Mouse (Mus musculus) heart, embryonic 15.5 days (tissue): Measurements from ENCODE around the gene Creb3. TPM values are rescaled to one million over a fixed set of nuclear protein-coding genes. Genes with fewer than 3 reads are reported as not detected.
A peak's percentile ranks its signal among the peaks of the same experiment; 100 is the strongest.

Experiments
- ATAC-seq: fragments of 200-750 bp; cut with Nextera tagmentation; replicated peaks from 2 replicates; pipeline ENCODE4 v1.8.0; 2017; ENCODE audit warnings: low read depth, moderate TSS enrichment; ENCODE audit not compliant: insufficient number of reproducible peaks, insufficient read depth, low FRiP score
- H3K27ac ChIP-seq: fragments of 300-500 bp; sonication (generic); 2 replicates; pipeline ENCODE4 v1.5.1; 2015; ENCODE audit warnings: mild to moderate bottlenecking, inconsistent platforms
- H3K27me3 ChIP-seq: fragments of 300-500 bp; sonication (generic); 2 replicates; pipeline ENCODE4 v1.6.1; 2015; ENCODE audit warnings: inconsistent platforms
- H3K36me3 ChIP-seq: fragments of 300-500 bp; sonication (generic); 2 replicates; pipeline ENCODE4 v1.6.1; 2015; ENCODE audit warnings: mild to moderate bottlenecking, inconsistent platforms
- H3K4me1 ChIP-seq: fragments of 300-500 bp; sonication (generic); replicated peaks from 2 replicates; pipeline ENCODE4 v1.6.1; 2015; ENCODE audit warnings: inconsistent platforms
- H3K4me2 ChIP-seq: fragments of 300-500 bp; sonication (generic); 2 replicates; pipeline ENCODE4 v1.6.1; 2015; ENCODE audit warnings: inconsistent platforms, mild to moderate bottlenecking, moderate library complexity
- H3K4me3 ChIP-seq: fragments of 300-500 bp; sonication (generic); 2 replicates; pipeline ENCODE4 v1.5.1; 2015; ENCODE audit warnings: mild to moderate bottlenecking, inconsistent platforms
- H3K9ac ChIP-seq: fragments of 300-500 bp; sonication (generic); 2 replicates; pipeline ENCODE4 v1.6.1; 2015; ENCODE audit warnings: mild to moderate bottlenecking, inconsistent platforms
- H3K9me3 ChIP-seq: fragments of 300-500 bp; sonication (generic); replicated peaks from 2 replicates; pipeline ENCODE4 v1.6.1; 2016; ENCODE audit warnings: inconsistent platforms
- WGBS: fragments of 180-500 bp; shearing (Covaris S2); methylation state at CpG from one replicate; pipeline ENCODE4 v1.1.7; 2015; ENCODE audit warnings: mixed read lengths; 5-methylcytosine and 5-hydroxymethylcytosine counted together
- polyA plus RNA-seq: library from polyadenylated mRNA; unstranded; fragments of >200 nt; fragmentation: Nextera tagmentation; extraction: Ambion mirVana; gene quantifications from 2 replicates; pipeline ENCODE4 v1.2.1, GENCODE M21; 2015

Gene Creb3
- polyA plus RNA-seq, 1 experiment from 2014 or later = 53.1 TPM

GRCm38 (mm10) chr4:43558631-43559356 lies 3.3 kb upstream of the Creb3 start:
- H3K4me1 ChIP-seq = peaks cover 52% of the 10 kb centered on the region
- 10% methylated on average over 13 of the region's 13 CpGs for WGBS
- peak; percentile 34 for ATAC-seq

GRCm38 (mm10) chr4:43559519-43560242 lies 2.5 kb upstream of the Creb3 start:
- Histone ChIP-seq H3K9me3 (no peaks in the 10 kb centered on the region), H3K27me3 (no peaks in the 10 kb centered on the region), H3K9ac (peak overlapping the region; percentile 94), H3K4me2 (peak overlapping the region; percentile 78), H3K27ac (peak overlapping the region; percentile 99), H3K4me3 (peak overlapping the region; percentile 73), H3K36me3 (peaks cover 23% of the 10 kb centered on the region), H3K4me1 (peaks cover 57% of the 10 kb centered on the region)
- no peak for ATAC-seq
- WGBS = 42% methylated on average over 13 of the region's 13 CpGs

More at GRCm38 (mm10) chr4:43558631-43559356, 3.3 kb upstream of the Creb3 start:
- H3K27ac ChIP-seq = peak overlapping the region; percentile 99
- peak overlapping the region; percentile 94 for H3K9ac ChIP-seq
- peaks cover 31% of the 10 kb centered on the region for H3K36me3 ChIP-seq
- peak overlapping the region; percentile 29 for H3K4me3 ChIP-seq
- H3K4me2 ChIP-seq = peak overlapping the region; percentile 78
- no peaks in the 10 kb centered on the region for H3K27me3 ChIP-seq
- no peaks in the 10 kb centered on the region for H3K9me3 ChIP-seq

- no peaks in the 10 kb centered on the region for H3K9me3 ChIP-seq
- H3K4me3 ChIP-seq = peak overlapping the region; percentile 73
- WGBS = 7% methylated on average over 6 of the region's 6 CpGs
- no peak for ATAC-seq
- H3K9ac ChIP-seq = peak overlapping the region; percentile 94
- H3K36me3 ChIP-seq = peaks cover 23% of the 10 kb centered on the region
- H3K4me1 ChIP-seq = peaks cover 57% of the 10 kb centered on the region
- H3K27ac ChIP-seq = peak overlapping the region; percentile 99
- no peaks in the 10 kb centered on the region for H3K27me3 ChIP-seq
- H3K4me2 ChIP-seq = peak overlapping the region; percentile 78
Measured at GRCm38 (mm10) chr4:43560243-43560611, 1.9 kb upstream of the Creb3 start.

GRCm38 (mm10) chr4:43560976-43561375 lies 1.2 kb upstream of the Creb3 start:
- Histone ChIP-seq H3K36me3 (peaks cover 23% of the 10 kb centered on the region), H3K9ac (peak overlapping the region; percentile 94), H3K4me1 (peaks cover 57% of the 10 kb centered on the region), H3K4me2 (peak overlapping the region; percentile 78), H3K27me3 (no peaks in the 10 kb centered on the region), H3K4me3 (peak overlapping the region; percentile 73), H3K9me3 (no peaks in the 10 kb centered on the region), H3K27ac (peak overlapping the region; percentile 99)
- whole genome bisulfite sequencing = 9% methylated on average over 2 of the region's 2 CpGs
- no peak for ATAC-seq

GRCm38 (mm10) chr4:43561436-43561996 lies 616 bp upstream of the Creb3 start:
- peaks cover 57% of the 10 kb centered on the region for H3K4me1 ChIP-seq
- peak overlapping the region; percentile 99 for H3K27ac ChIP-seq
- no peaks in the 10 kb centered on the region for H3K27me3 ChIP-seq
- H3K36me3 ChIP-seq = peaks cover 23% of the 10 kb centered on the region
- H3K4me2 ChIP-seq = peak overlapping the region; percentile 78
- no peaks in the 10 kb centered on the region for H3K9me3 ChIP-seq
- 2% methylated on average over 16 of the region's 16 CpGs for WGBS
- peak overlapping the region; percentile 94 for H3K9ac ChIP-seq
- ATAC-seq = no peak
- H3K4me3 ChIP-seq = peak overlapping the region; percentile 73

GRCm38 (mm10) chr4:43562769-43563600 lies 853 bp downstream of the Creb3 start:
- WGBS = 3% methylated on average over 22 of the region's 22 CpGs
- Histone ChIP-seq H3K9me3 (no peaks in the 10 kb centered on the region), H3K27me3 (no peaks in the 10 kb centered on the region), H3K36me3 (peaks cover 35% of the 10 kb centered on the region), H3K27ac (peak overlapping the region; percentile 99), H3K4me3 (peak overlapping the region; percentile 73), H3K4me1 (peaks cover 45% of the 10 kb centered on the region), H3K9ac (peak overlapping the region; percentile 94), H3K4me2 (peak overlapping the region; percentile 78)
- no peak for ATAC-seq

- H3K27ac ChIP-seq = peak overlapping the region; percentile 99
Measured at GRCm38 (mm10) chr4:43563601-43563875, 1.4 kb downstream of the Creb3 start.

GRCm38 (mm10) chr4:43564231-43564630 lies 2.1 kb downstream of the Creb3 start:
- peaks cover 47% of the 10 kb centered on the region for H3K36me3 ChIP-seq
- H3K27me3 ChIP-seq = no peaks in the 10 kb centered on the region
- no peaks in the 10 kb centered on the region for H3K9me3 ChIP-seq
- no peak for ATAC-seq
- H3K4me1 ChIP-seq = peaks cover 33% of the 10 kb centered on the region
- H3K27ac ChIP-seq = peak overlapping the region; percentile 8; the same call in 1 of the 2 replicates
- no peak overlapping the region for H3K9ac ChIP-seq
- H3K4me2 ChIP-seq = 0 out of 2 replicates have a peak overlapping the region, but pooled peaks have one; percentile 78
- 33% methylated on average over 2 of the region's 2 CpGs for WGBS
- H3K4me3 ChIP-seq = no peak overlapping the region

More at GRCm38 (mm10) chr4:43563601-43563875, 1.4 kb downstream of the Creb3 start:
- Histone ChIP-seq H3K27me3 (no peaks in the 10 kb centered on the region), H3K4me2 (peak overlapping the region; percentile 78), H3K4me3 (peak overlapping the region; percentile 73), H3K4me1 (peaks cover 39% of the 10 kb centered on the region), H3K9ac (peak overlapping the region; percentile 94; the same call in 1 of the 2 replicates), H3K9me3 (no peaks in the 10 kb centered on the region), H3K36me3 (peaks cover 40% of the 10 kb centered on the region)
- 51% methylated on average over 4 of the region's 4 CpGs for WGBS
- ATAC-seq = no peak

- Histone ChIP-seq H3K27ac (no peak overlapping the region), H3K27me3 (no peaks in the 10 kb centered on the region), H3K9ac (no peak overlapping the region), H3K4me2 (no peak overlapping the region), H3K36me3 (peaks cover 73% of the 10 kb centered on the region), H3K4me3 (no peak overlapping the region), H3K9me3 (no peaks in the 10 kb centered on the region), H3K4me1 (peaks cover 14% of the 10 kb centered on the region)
- 93% methylated on average over 9 of the region's 9 CpGs for WGBS
- no peak for ATAC-seq
Measured at GRCm38 (mm10) chr4:43567140-43567539, 5.0 kb downstream of the Creb3 start.

GRCm38 (mm10) chr4:43571395-43572045 lies 9.4 kb downstream of the Creb3 start:
- no peaks in the 10 kb centered on the region for H3K27me3 ChIP-seq
- no peak for ATAC-seq
- H3K9me3 ChIP-seq = no peaks in the 10 kb centered on the region
- no peak overlapping the region for H3K9ac ChIP-seq
- peaks cover 67% of the 10 kb centered on the region for H3K36me3 ChIP-seq
- H3K27ac ChIP-seq = no peak overlapping the region
- peaks cover 11% of the 10 kb centered on the region for H3K4me1 ChIP-seq
- 81% methylated on average over 6 of the region's 6 CpGs for WGBS
- no peak overlapping the region for H3K4me3 ChIP-seq
- H3K4me2 ChIP-seq = no peak overlapping the region
